Mouse (Mus musculus) forebrain, embryonic 10.5 days (tissue): Measurements from ENCODE around the gene Git2. TPM values are rescaled to one million over a fixed set of nuclear protein-coding genes. Genes with fewer than 3 reads are reported as not detected.

ENCODE experiments used
- DNase-seq: peaks from one replicate; pipeline ENCODE4 v3.0.0-alpha.2; 2017; ENCODE audit warnings: low spot score; ENCODE audit errors: extremely low spot score
- H3K27ac ChIP-seq: fragments of 300-500 bp; sonication (generic); 2 replicates; pipeline ENCODE4 v1.5.1; 2016; ENCODE audit warnings: mild to moderate bottlenecking
- H3K27me3 ChIP-seq: fragments of 300-500 bp; sonication (generic); 2 replicates; pipeline ENCODE4 v1.6.1; 2016; ENCODE audit warnings: mild to moderate bottlenecking; ENCODE audit not compliant: poor library complexity, severe bottlenecking
- H3K36me3 ChIP-seq: fragments of 300-500 bp; sonication (generic); replicated peaks from 2 replicates; pipeline ENCODE4 v1.6.1; 2016; ENCODE audit warnings: mild to moderate bottlenecking, moderate library complexity
- H3K4me1 ChIP-seq: fragments of 300-500 bp; sonication (generic); 2 replicates; pipeline ENCODE4 v1.6.1; 2016
- H3K4me3 ChIP-seq: fragments of 300-500 bp; sonication (generic); 2 replicates; pipeline ENCODE4 v1.5.1; 2016; ENCODE audit warnings: mild to moderate bottlenecking, moderate library complexity
- H3K9me3 ChIP-seq: fragments of 300-500 bp; sonication (generic); 2 replicates; pipeline ENCODE4 v1.6.1; 2016; ENCODE audit warnings: mild to moderate bottlenecking, moderate library complexity
- WGBS: fragments of 180-500 bp; shearing (Covaris S2); methylation state at CpG from one replicate; pipeline ENCODE4 v1.1.7; 2016; 5-methylcytosine and 5-hydroxymethylcytosine counted together
- polyA plus RNA-seq: library from polyadenylated mRNA; unstranded; fragments of >200 nt; fragmentation: Nextera tagmentation; extraction: Ambion mirVana; gene quantifications from 2 replicates; pipeline ENCODE4 v1.2.1, GENCODE M21; 2016

Git2 gene
- polyA plus RNA-seq, 1 experiment from 2014 or later, result 33.1 TPM

- Histone ChIP-seq H3K36me3 (peaks cover 98% of the 10 kb centered on the region), H3K4me1 (no peaks in the 10 kb centered on the region)
These were observed 54.5 kb downstream of the Git2 start for GRCm38 (mm10) chr5:114720784-114721183.

GRCm38 (mm10) chr5:114719928-114720270 lies 55.4 kb downstream of the Git2 start:
- 96% methylated on average over 6 of the region's 6 CpGs for WGBS
- H3K36me3 ChIP-seq, result peaks cover 98% of the 10 kb centered on the region

More at GRCm38 (mm10) chr5:114720784-114721183, 54.5 kb downstream of the Git2 start:
- WGBS, result 93% methylated on average over 11 of the region's 11 CpGs
- no peak for DNase-seq
- Histone ChIP-seq H3K27me3 (no peaks in the 10 kb centered on the region), H3K9me3 (no peaks in the 10 kb centered on the region; the same call in 1 of the 2 replicates), H3K27ac (no peak overlapping the region), H3K4me3 (no peak overlapping the region)

GRCm38 (mm10) chr5:114719003-114719927 lies 56.1 kb downstream of the Git2 start:
- 93% methylated on average over 20 of the region's 20 CpGs for WGBS
- no peaks in the 10 kb centered on the region for H3K4me1 ChIP-seq
- H3K27me3 ChIP-seq, result no peaks in the 10 kb centered on the region
- no peak overlapping the region for H3K27ac ChIP-seq
- no peaks in the 10 kb centered on the region; the same call in 1 of the 2 replicates for H3K9me3 ChIP-seq
- H3K36me3 ChIP-seq, result peaks cover 99% of the 10 kb centered on the region
- no peak for DNase-seq
- H3K4me3 ChIP-seq, result no peak overlapping the region

More at GRCm38 (mm10) chr5:114719928-114720270, 55.4 kb downstream of the Git2 start:
- Histone ChIP-seq H3K27ac (no peak overlapping the region), H3K27me3 (no peaks in the 10 kb centered on the region), H3K4me1 (no peaks in the 10 kb centered on the region), H3K9me3 (no peaks in the 10 kb centered on the region; the same call in 1 of the 2 replicates), H3K4me3 (no peak overlapping the region)
- DNase-seq, result no peak

- Histone ChIP-seq H3K27me3 (no peaks in the 10 kb centered on the region), H3K36me3 (peaks cover 99% of the 10 kb centered on the region), H3K4me1 (no peaks in the 10 kb centered on the region), H3K9me3 (no peaks in the 10 kb centered on the region), H3K27ac (no peak overlapping the region), H3K4me3 (no peak overlapping the region)
- DNase-seq, result no peak
- 91% methylated on average over 13 of the region's 13 CpGs for WGBS
These were observed 56.8 kb downstream of the Git2 start for GRCm38 (mm10) chr5:114718483-114718882.

GRCm38 (mm10) chr5:114717937-114718336 lies 57.4 kb downstream of the Git2 start:
- Histone ChIP-seq H3K4me1 (no peaks in the 10 kb centered on the region), H3K4me3 (no peak overlapping the region), H3K9me3 (no peaks in the 10 kb centered on the region), H3K27ac (no peak overlapping the region), H3K27me3 (no peaks in the 10 kb centered on the region), H3K36me3 (peaks cover 100% of the 10 kb centered on the region)
- DNase-seq, result no peak
- WGBS, result 94% methylated on average over 8 of the region's 8 CpGs

GRCm38 (mm10) chr5:114717292-114717691 lies 58.0 kb downstream of the Git2 start:
- no peaks in the 10 kb centered on the region for H3K9me3 ChIP-seq
- H3K4me1 ChIP-seq, result no peaks in the 10 kb centered on the region
- no peak for DNase-seq
- 90% methylated on average over 12 of the region's 12 CpGs for WGBS
- peaks cover 100% of the 10 kb centered on the region for H3K36me3 ChIP-seq
- no peak overlapping the region for H3K27ac ChIP-seq
- no peaks in the 10 kb centered on the region for H3K27me3 ChIP-seq
- no peak overlapping the region for H3K4me3 ChIP-seq

- Histone ChIP-seq H3K4me3 (no peak overlapping the region), H3K36me3 (peaks cover 100% of the 10 kb centered on the region), H3K27ac (no peak overlapping the region), H3K27me3 (no peaks in the 10 kb centered on the region), H3K4me1 (no peaks in the 10 kb centered on the region), H3K9me3 (no peaks in the 10 kb centered on the region)
- DNase-seq, result no peak
- WGBS, result 90% methylated on average over 18 of the region's 18 CpGs
These were observed 60.8 kb downstream of the Git2 start for GRCm38 (mm10) chr5:114714551-114714950.

- H3K4me3 ChIP-seq, result no peak overlapping the region
- no peaks in the 10 kb centered on the region for H3K9me3 ChIP-seq
- no peak overlapping the region for H3K27ac ChIP-seq
- no peaks in the 10 kb centered on the region for H3K27me3 ChIP-seq
- DNase-seq, result no peak
- 96% methylated on average over 21 of the region's 21 CpGs for WGBS
- peaks cover 54% of the 10 kb centered on the region for H3K36me3 ChIP-seq
- H3K4me1 ChIP-seq, result peaks cover 17% of the 10 kb centered on the region
These were observed 66.0 kb downstream of the Git2 start for GRCm38 (mm10) chr5:114709357-114709756.

GRCm38 (mm10) chr5:114708491-114708890 lies 66.8 kb downstream of the Git2 start:
- Histone ChIP-seq H3K27ac (peak overlapping the region; percentile 86; the same call in 1 of the 2 replicates), H3K4me1 (peaks cover 17% of the 10 kb centered on the region), H3K9me3 (no peaks in the 10 kb centered on the region), H3K36me3 (peaks cover 45% of the 10 kb centered on the region), H3K4me3 (peak overlapping the region; percentile 80), H3K27me3 (no peaks in the 10 kb centered on the region)
- 59% methylated on average over 15 of the region's 15 CpGs for WGBS
- DNase-seq, result no peak

GRCm38 (mm10) chr5:114707265-114708068 lies 67.8 kb downstream of the Git2 start, which contains the start of gene Tchp:
Gene Tchp (plus strand): TSS chr5:114707760.
- H3K9me3 ChIP-seq, result no peaks in the 10 kb centered on the region
- H3K4me3 ChIP-seq, result peak within 1 kb of the TSS; percentile 80
- peak; percentile 96 for DNase-seq
- peak within 1 kb of the TSS; percentile 86 for H3K27ac ChIP-seq
- H3K4me1 ChIP-seq, result peaks cover 17% of the 10 kb centered on the region
- WGBS, result 2% methylated on average over 49 of the region's 49 CpGs
- H3K36me3 ChIP-seq, result peaks cover 35% of the 10 kb centered on the region
- H3K27me3 ChIP-seq, result no peaks in the 10 kb centered on the region

- H3K27me3 ChIP-seq, result no peaks in the 10 kb centered on the region
- H3K4me3 ChIP-seq, result no peak overlapping the region
- 65% methylated on average over 14 of the region's 14 CpGs for WGBS
- DNase-seq, result no peak
- H3K4me1 ChIP-seq, result peaks cover 3% of the 10 kb centered on the region; the same call in 1 of the 2 replicates
- H3K36me3 ChIP-seq, result no peaks in the 10 kb centered on the region
- no peak overlapping the region for H3K27ac ChIP-seq
- H3K9me3 ChIP-seq, result no peaks in the 10 kb centered on the region
These were observed 72.6 kb downstream of the Git2 start for GRCm38 (mm10) chr5:114702403-114703392.

GRCm38 (mm10) chr5:114699015-114699414 lies 76.3 kb downstream of the Git2 start:
- Histone ChIP-seq H3K9me3 (no peaks in the 10 kb centered on the region), H3K27me3 (no peaks in the 10 kb centered on the region), H3K36me3 (no peaks in the 10 kb centered on the region), H3K4me1 (no peaks in the 10 kb centered on the region), H3K27ac (no peak overlapping the region), H3K4me3 (no peak overlapping the region)
- DNase-seq, result no peak
- WGBS, result 76% methylated on average over 7 of the region's 7 CpGs
